Mouse (Mus musculus) forebrain, embryonic 14.5 days (tissue): Measurements from ENCODE around the gene Fzr1. TPM values are rescaled to one million over a fixed set of nuclear protein-coding genes. Genes with fewer than 3 reads are reported as not detected.

Experiments
- microRNA-seq: library from miRNA; unstranded; fragments of <30 nt; microRNA quantifications from one replicate; pipeline ENCODE4, GENCODE M21; 2016
- polyA plus RNA-seq: library from polyadenylated mRNA; unstranded; fragments of >200 nt; fragmentation: Nextera tagmentation; extraction: Ambion mirVana; gene quantifications from 2 replicates; pipeline ENCODE4 v1.2.1, GENCODE M21; 2014

The Fzr1 gene
- polyA plus RNA-seq, 1 experiment from 2014 or later: 101 TPM

Small RNAs within 50 kb of the gene (microRNA-seq; reads per million reads assigned to microRNA genes)
- 1.1 reads per million for gene Mir1191b
- 0.53 reads per million for gene Mir6913

Other genes with a start within 250 kb of the Fzr1 start
- 6.2 and 8.2 TPM in 2 replicates for gene Zbtb7a, start 243.3 kb downstream of the Fzr1 start, polyA plus RNA-seq
- gene Pias4, start 210.6 kb downstream of the Fzr1 start, polyA plus RNA-seq: 44.0 and 45.5 TPM in 2 replicates
- 474 and 520 TPM in 2 replicates for gene Eef2, start 201.9 kb downstream of the Fzr1 start, polyA plus RNA-seq
- 49.0 and 50.0 TPM in 2 replicates for gene Dapk3, start 195.5 kb downstream of the Fzr1 start, polyA plus RNA-seq
- gene 4930442H23Rik, start 194.7 kb downstream of the Fzr1 start, polyA plus RNA-seq: not detected in 2 replicates
- gene Nmrk2, start 176.5 kb downstream of the Fzr1 start, polyA plus RNA-seq: not detected in 2 replicates
- gene Atcay, start 147.7 kb downstream of the Fzr1 start, polyA plus RNA-seq: 56.6 and 78.4 TPM in 2 replicates
- gene Zfr2, start 145.4 kb downstream of the Fzr1 start, polyA plus RNA-seq: 7.5 and 13.4 TPM in 2 replicates
- 12.3 and 17.4 TPM in 2 replicates for gene Matk, start 125.6 kb downstream of the Fzr1 start, polyA plus RNA-seq
- gene Mrpl54, start 111.6 kb downstream of the Fzr1 start, polyA plus RNA-seq: 107 and 136 TPM in 2 replicates
- gene Apba3, start 111.6 kb downstream of the Fzr1 start, polyA plus RNA-seq: 30.5 and 36.8 TPM in 2 replicates
- gene Tjp3, start 86.9 kb downstream of the Fzr1 start, polyA plus RNA-seq: 4.8 and 7.0 TPM in 2 replicates
- gene Pip5k1c, start 85.6 kb downstream of the Fzr1 start, polyA plus RNA-seq: 76.4 and 114 TPM in 2 replicates
- 16.8 and 22.2 TPM in 2 replicates for gene Cactin, start 57.4 kb downstream of the Fzr1 start, polyA plus RNA-seq
- gene Tbxa2r, start 49.8 kb downstream of the Fzr1 start, polyA plus RNA-seq: 2.9 and 4.1 TPM in 2 replicates
- not detected in 2 replicates for gene Gipc3, start 35.2 kb downstream of the Fzr1 start, polyA plus RNA-seq
- gene Hmg20b, start 28.0 kb downstream of the Fzr1 start, polyA plus RNA-seq: 42.5 and 44.4 TPM in 2 replicates
- 4.1 and 4.9 TPM in 2 replicates for gene Mfsd12, start 21.0 kb downstream of the Fzr1 start, polyA plus RNA-seq
- gene 4930404N11Rik, start 12.7 kb downstream of the Fzr1 start, polyA plus RNA-seq: 0.33 TPM in 1 of 2 replicates, not detected in the other
- gene Dohh, start 5.9 kb upstream of the Fzr1 start, polyA plus RNA-seq: 78.7 and 78.8 TPM in 2 replicates
- gene Gm48551, start 6.0 kb upstream of the Fzr1 start, polyA plus RNA-seq: 3.6 and 4.8 TPM in 2 replicates
- gene Gm48552, start 10.5 kb upstream of the Fzr1 start, polyA plus RNA-seq: 0.65 and 0.69 TPM in 2 replicates
- gene Smim24, start 14.5 kb upstream of the Fzr1 start, polyA plus RNA-seq: 1.5 and 2.0 TPM in 2 replicates
- 16.6 and 17.9 TPM in 2 replicates for gene Nfic, start 77.1 kb upstream of the Fzr1 start, polyA plus RNA-seq
- 57.9 and 69.6 TPM in 2 replicates for gene Celf5, start 104.2 kb upstream of the Fzr1 start, polyA plus RNA-seq
- gene Ncln, start 117.9 kb upstream of the Fzr1 start, polyA plus RNA-seq: 36.8 and 52.0 TPM in 2 replicates
- gene S1pr4, start 121.6 kb upstream of the Fzr1 start, polyA plus RNA-seq: 0.26 and 0.53 TPM in 2 replicates
- gene Gna15, start 145.7 kb upstream of the Fzr1 start, polyA plus RNA-seq: 0.90 and 1.2 TPM in 2 replicates
- 97.6 and 98.9 TPM in 2 replicates for gene Gna11, start 166.7 kb upstream of the Fzr1 start, polyA plus RNA-seq
- gene Aes, start 181.0 kb upstream of the Fzr1 start, polyA plus RNA-seq: 415 and 532 TPM in 2 replicates
- 12.0 and 17.2 TPM in 2 replicates for gene Tle2, start 196.0 kb upstream of the Fzr1 start, polyA plus RNA-seq
- 2.4 and 2.5 TPM in 2 replicates for gene Tle6, start 222.6 kb upstream of the Fzr1 start, polyA plus RNA-seq
- gene BC025920, start 227.8 kb upstream of the Fzr1 start, polyA plus RNA-seq: 0.81 and 1.0 TPM in 2 replicates
- gene Sirt6, start 249.3 kb upstream of the Fzr1 start, polyA plus RNA-seq: 46.0 and 47.4 TPM in 2 replicates